Mouse (Mus musculus): Measurements from ENCODE around the gene 4930562C15Rik. TPM values are rescaled to one million over a fixed set of nuclear protein-coding genes. Genes with fewer than 3 reads are reported as not detected.

Gene 4930562C15Rik
- polyA plus RNA-seq, 1 experiment, result not detected

DNA sequence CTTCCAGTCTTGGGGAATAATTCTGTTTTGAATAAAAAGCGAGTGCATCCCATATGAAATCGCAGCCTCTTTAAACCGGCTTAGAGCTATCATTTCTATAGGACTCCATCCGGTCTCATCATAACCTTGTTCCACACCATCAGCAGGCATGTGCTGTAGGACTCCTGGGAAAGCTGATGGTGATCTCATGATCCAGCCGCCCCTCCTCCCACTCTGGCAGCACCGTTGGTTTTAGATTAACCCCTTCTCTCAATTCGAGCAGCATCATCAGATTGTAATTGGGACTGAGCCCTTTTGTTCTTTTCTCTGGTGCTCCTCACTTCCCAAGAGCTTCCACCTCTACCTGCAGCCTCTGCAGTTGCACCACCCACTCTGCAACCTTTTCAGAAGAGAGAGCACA lies 66.0 kb downstream of the 4930562C15Rik start:
- TF ChIP-seq CTCF (IDR thresholded peaks at IDR 0.05; ENCODE audit: borderline replicate concordance, insufficient read depth, low read length), result no peak
- TF ChIP-seq POLR2A (IDR thresholded peaks at IDR 0.05; ENCODE audit: low read depth, low read length), result no peak
- H3K4me1 ChIP-seq (ENCODE audit: control insufficient read depth, insufficient read depth, low read length), result peaks cover 2% of the 10 kb centered on the region; the same call in 1 of the 2 replicates
- H3K27ac ChIP-seq (ENCODE audit: insufficient read depth, low read length), result no peak overlapping the region
- no peak overlapping the region for H3K4me3 ChIP-seq (ENCODE audit: insufficient read depth, low read length)

DNA sequence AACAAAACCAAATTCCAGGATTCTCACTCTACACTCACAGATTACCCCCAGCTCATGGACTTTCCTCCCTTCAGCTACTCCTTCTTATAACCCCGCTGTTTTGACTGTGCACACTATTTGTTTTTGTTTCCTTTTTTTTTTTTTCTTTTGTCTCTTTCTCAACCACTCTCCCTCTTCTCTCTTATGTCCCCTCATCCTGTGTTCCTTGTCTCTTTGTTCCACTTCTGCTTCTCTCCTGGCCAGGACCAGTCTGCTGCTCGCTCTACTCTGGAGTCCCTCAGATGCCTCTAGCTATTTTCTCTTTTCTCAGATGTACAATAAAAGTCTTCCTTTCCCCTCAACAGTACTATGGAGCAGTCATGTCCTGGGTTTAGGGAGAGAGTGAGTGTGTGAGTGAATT lies 67.2 kb downstream of the 4930562C15Rik start:
- TF ChIP-seq CTCF (IDR thresholded peaks at IDR 0.05; ENCODE audit: borderline replicate concordance, insufficient read depth, low read length) (no peak), POLR2A (IDR thresholded peaks at IDR 0.05; ENCODE audit: low read depth, low read length) (no peak)
- H3K4me1 ChIP-seq (ENCODE audit: control insufficient read depth, insufficient read depth, low read length), result peaks cover 2% of the 10 kb centered on the region; the same call in 1 of the 2 replicates
- no peak overlapping the region for H3K27ac ChIP-seq (ENCODE audit: insufficient read depth, low read length)
- H3K4me3 ChIP-seq (ENCODE audit: insufficient read depth, low read length), result no peak overlapping the region

DNA sequence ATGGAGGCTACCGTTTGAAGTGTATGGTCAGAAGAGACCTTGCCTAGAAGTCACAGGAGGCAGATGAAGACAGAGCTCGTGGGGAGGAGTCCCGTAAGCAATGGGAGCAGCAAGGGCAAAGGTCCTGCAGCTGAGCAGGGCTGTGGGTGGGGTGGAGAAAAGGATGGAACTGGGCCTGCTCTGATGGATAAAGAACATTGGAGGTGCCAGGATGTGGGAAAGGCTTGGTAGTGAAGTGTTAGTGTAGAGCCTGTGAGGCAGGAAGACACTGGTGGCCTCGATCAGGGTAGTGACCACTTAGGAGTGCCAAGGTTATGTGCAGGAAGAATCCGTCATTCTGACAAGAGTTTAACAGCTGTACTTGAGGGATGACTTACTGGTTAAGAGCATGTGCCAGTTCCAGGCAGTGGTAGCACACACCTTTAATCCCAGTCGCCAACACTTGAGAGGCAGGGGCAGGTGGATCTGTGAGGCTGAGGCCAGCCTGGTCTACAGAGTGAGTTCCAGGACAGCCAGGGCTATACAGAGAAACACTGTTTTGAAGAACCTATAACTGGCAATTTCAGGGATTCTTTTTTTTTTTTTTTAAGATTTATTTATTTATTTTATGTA lies 68.4 kb downstream of the 4930562C15Rik start:
- TF ChIP-seq CTCF (IDR thresholded peaks at IDR 0.05; ENCODE audit: borderline replicate concordance, insufficient read depth, low read length) (no peak), POLR2A (IDR thresholded peaks at IDR 0.05; ENCODE audit: low read depth, low read length) (no peak)
- H3K4me3 ChIP-seq (ENCODE audit: insufficient read depth, low read length), result no peak overlapping the region
- no peak overlapping the region for H3K27ac ChIP-seq (ENCODE audit: insufficient read depth, low read length)
- peaks cover 2% of the 10 kb centered on the region; the same call in 1 of the 2 replicates for H3K4me1 ChIP-seq (ENCODE audit: control insufficient read depth, insufficient read depth, low read length)

GRCm38 (mm10) chr16:4904878-4905277 lies 69.7 kb downstream of the 4930562C15Rik start:
- Histone ChIP-seq H3K4me1 (ENCODE audit: control insufficient read depth, insufficient read depth, low read length) (peaks cover 2% of the 10 kb centered on the region; the same call in 1 of the 2 replicates), H3K27ac (ENCODE audit: insufficient read depth, low read length) (no peak overlapping the region), H3K4me3 (ENCODE audit: insufficient read depth, low read length) (no peak overlapping the region)
- TF ChIP-seq POLR2A (IDR thresholded peaks at IDR 0.05; ENCODE audit: low read depth, low read length) (no peak), CTCF (IDR thresholded peaks at IDR 0.05; ENCODE audit: borderline replicate concordance, insufficient read depth, low read length) (no peak)

DNA sequence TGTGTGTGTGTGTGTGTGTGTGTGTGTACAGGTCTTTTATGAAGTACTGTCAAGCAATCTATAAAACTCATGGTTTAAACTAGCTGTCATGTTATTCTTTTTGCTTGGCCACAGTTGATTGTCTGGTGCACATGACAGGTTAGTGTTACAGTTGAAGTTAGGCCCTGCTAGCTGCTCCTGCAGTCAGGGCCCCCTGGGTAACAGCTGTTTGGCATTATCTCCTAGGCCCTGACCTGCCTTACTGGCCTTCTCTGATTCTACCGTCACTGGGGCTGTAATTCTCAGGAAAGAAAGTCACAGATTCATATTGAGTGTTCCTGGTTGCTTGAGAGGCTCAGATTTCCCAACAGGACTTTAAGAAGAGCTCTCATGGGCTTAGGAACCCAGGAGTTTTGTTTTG lies 70.4 kb downstream of the 4930562C15Rik start:
- no peak overlapping the region for H3K4me3 ChIP-seq (ENCODE audit: insufficient read depth, low read length)
- TF ChIP-seq CTCF (IDR thresholded peaks at IDR 0.05; ENCODE audit: borderline replicate concordance, insufficient read depth, low read length), result no peak
- no peak for TF ChIP-seq POLR2A (IDR thresholded peaks at IDR 0.05; ENCODE audit: low read depth, low read length)
- H3K27ac ChIP-seq (ENCODE audit: insufficient read depth, low read length), result no peak overlapping the region
- H3K4me1 ChIP-seq (ENCODE audit: control insufficient read depth, insufficient read depth, low read length), result peaks cover 2% of the 10 kb centered on the region; the same call in 1 of the 2 replicates

GRCm38 (mm10) chr16:4906559-4906958 lies 71.3 kb downstream of the 4930562C15Rik start:
- no peaks in the 10 kb centered on the region for H3K4me1 ChIP-seq (ENCODE audit: control insufficient read depth, insufficient read depth, low read length)
- H3K27ac ChIP-seq (ENCODE audit: insufficient read depth, low read length), result no peak overlapping the region
- TF ChIP-seq CTCF (IDR thresholded peaks at IDR 0.05; ENCODE audit: borderline replicate concordance, insufficient read depth, low read length) (no peak), POLR2A (IDR thresholded peaks at IDR 0.05; ENCODE audit: low read depth, low read length) (no peak)
- no peak overlapping the region for H3K4me3 ChIP-seq (ENCODE audit: insufficient read depth, low read length)

GRCm38 (mm10) chr16:4907386-4907785 lies 72.2 kb downstream of the 4930562C15Rik start:
- Histone ChIP-seq H3K4me1 (ENCODE audit: control insufficient read depth, insufficient read depth, low read length) (no peaks in the 10 kb centered on the region), H3K27ac (ENCODE audit: insufficient read depth, low read length) (no peak overlapping the region), H3K4me3 (ENCODE audit: insufficient read depth, low read length) (no peak overlapping the region)
- TF ChIP-seq CTCF (IDR thresholded peaks at IDR 0.05; ENCODE audit: borderline replicate concordance, insufficient read depth, low read length), result no peak
- TF ChIP-seq POLR2A (IDR thresholded peaks at IDR 0.05; ENCODE audit: low read depth, low read length), result no peak

GRCm38 (mm10) chr16:4907972-4908371 lies 72.8 kb downstream of the 4930562C15Rik start:
- no peak overlapping the region for H3K27ac ChIP-seq (ENCODE audit: insufficient read depth, low read length)

DNA sequence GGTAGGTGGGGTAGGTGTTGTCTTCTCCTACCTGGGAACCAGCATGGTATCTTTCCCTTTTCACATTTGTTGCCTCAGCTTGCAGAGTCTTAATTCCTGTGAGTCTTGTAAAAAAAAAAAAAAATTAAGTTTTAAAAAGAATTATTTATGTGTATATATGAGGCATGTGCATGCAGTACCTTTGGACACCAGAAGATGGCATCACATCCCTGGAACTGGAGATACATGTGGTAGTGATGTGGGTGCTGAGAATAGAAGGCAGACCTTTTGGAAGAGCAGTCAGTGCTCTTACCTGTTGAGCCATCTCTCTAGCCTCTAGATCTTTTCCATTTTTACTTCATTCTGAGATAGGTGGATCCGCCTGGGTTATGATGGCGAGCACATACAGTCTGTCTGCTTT lies 74.5 kb downstream of the 4930562C15Rik start:
- Histone ChIP-seq H3K27ac (ENCODE audit: insufficient read depth, low read length) (no peak overlapping the region), H3K4me3 (ENCODE audit: insufficient read depth, low read length) (no peak overlapping the region), H3K4me1 (ENCODE audit: control insufficient read depth, insufficient read depth, low read length) (peaks cover 10% of the 10 kb centered on the region)
- no peak for TF ChIP-seq CTCF (IDR thresholded peaks at IDR 0.05; ENCODE audit: borderline replicate concordance, insufficient read depth, low read length)
- no peak for TF ChIP-seq POLR2A (IDR thresholded peaks at IDR 0.05; ENCODE audit: low read depth, low read length)

More at GRCm38 (mm10) chr16:4907972-4908371, 72.8 kb downstream of the 4930562C15Rik start:
- H3K4me3 ChIP-seq (ENCODE audit: insufficient read depth, low read length), result no peak overlapping the region
- peaks cover 5% of the 10 kb centered on the region; the same call in 1 of the 2 replicates for H3K4me1 ChIP-seq (ENCODE audit: control insufficient read depth, insufficient read depth, low read length)
- TF ChIP-seq POLR2A (IDR thresholded peaks at IDR 0.05; ENCODE audit: low read depth, low read length), result no peak
- no peak for TF ChIP-seq CTCF (IDR thresholded peaks at IDR 0.05; ENCODE audit: borderline replicate concordance, insufficient read depth, low read length)

DNA sequence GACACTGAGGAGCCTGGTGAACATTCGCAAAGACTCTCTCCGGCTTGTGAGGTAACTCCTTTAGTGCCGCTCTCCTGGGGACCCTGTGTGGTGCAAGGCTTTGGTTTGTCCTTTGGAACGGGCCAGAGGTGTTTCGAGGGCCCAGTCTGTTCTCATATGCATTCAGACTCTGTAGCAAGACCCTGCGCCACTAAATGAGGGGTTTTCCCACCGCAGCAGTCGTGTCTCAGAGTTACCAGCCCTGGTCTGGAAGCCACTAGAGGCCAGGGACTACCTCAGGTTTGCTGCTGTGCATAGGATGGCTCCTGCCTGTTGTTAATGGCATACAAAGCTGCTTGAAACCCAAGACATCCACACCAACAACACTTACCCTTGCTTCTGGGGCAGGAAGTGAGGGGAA lies 75.5 kb downstream of the 4930562C15Rik start:
- H3K27ac ChIP-seq (ENCODE audit: insufficient read depth, low read length), result no peak overlapping the region
- H3K4me3 ChIP-seq (ENCODE audit: insufficient read depth, low read length), result no peak overlapping the region
- peaks cover 12% of the 10 kb centered on the region for H3K4me1 ChIP-seq (ENCODE audit: control insufficient read depth, insufficient read depth, low read length)
- no peak for TF ChIP-seq POLR2A (IDR thresholded peaks at IDR 0.05; ENCODE audit: low read depth, low read length)
- no peak for TF ChIP-seq CTCF (IDR thresholded peaks at IDR 0.05; ENCODE audit: borderline replicate concordance, insufficient read depth, low read length)
